Mouse (Mus musculus): ENCODE data around the gene Spats1.
"Not testable (repeated sequence)": the region's sequence is repeated elsewhere in the genome, so short reads cannot be mapped to it uniquely, and the experiment has no call there.

The Spats1 gene

GRCm38 (mm10) chr17:45450153-45450552 is 25.1 kb downstream of the Spats1 start:
- no peak for DNase-seq (ENCODE audit: inconsistent age in 2 of 2, low spot score in 1 of 2)

DNA sequence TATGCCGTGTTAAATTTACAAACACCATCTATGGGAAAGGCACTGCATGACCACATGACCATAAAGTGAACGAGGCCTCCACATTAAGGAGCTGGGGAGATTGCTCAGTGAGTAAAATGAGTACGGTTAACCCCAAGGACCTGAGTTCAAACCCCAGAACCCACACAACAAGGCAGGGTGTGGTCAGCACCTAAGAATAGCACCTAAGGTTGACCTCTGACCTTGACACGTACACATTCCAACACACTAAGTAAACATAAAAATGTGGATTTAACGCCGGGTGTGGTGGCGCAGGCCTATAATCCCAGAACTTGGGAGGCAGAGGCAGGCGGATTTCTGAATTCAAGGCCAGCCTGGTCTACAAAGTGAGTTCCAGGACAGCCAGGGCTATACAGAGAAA is 25.6 kb downstream of the Spats1 start:
- DNase-seq (ENCODE audit: inconsistent age in 2 of 2, low spot score in 1 of 2), result no peak

DNA sequence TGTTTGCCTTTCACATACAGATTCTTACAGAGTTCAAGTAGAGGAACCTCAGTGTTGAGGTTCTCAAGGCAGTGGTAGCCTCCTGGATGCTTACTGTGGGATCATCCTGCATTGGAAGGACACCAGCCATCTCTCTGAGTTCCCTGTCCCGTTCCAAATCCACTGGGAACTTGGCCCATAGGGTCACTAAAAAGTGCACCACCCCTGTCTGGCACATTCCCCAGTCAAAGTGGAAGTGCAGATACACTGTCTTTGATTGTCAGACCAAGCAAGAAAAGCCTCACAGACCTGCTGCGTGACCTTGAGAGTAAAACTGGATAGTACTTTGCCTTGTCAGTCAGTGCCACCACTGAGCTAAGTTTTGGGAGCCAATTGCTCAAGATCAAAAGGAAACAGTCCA is 28.2 kb downstream of the Spats1 start:
- DNase-seq (ENCODE audit: inconsistent age in 2 of 2, low spot score in 1 of 2), result peak; percentile 7 to 49

DNA sequence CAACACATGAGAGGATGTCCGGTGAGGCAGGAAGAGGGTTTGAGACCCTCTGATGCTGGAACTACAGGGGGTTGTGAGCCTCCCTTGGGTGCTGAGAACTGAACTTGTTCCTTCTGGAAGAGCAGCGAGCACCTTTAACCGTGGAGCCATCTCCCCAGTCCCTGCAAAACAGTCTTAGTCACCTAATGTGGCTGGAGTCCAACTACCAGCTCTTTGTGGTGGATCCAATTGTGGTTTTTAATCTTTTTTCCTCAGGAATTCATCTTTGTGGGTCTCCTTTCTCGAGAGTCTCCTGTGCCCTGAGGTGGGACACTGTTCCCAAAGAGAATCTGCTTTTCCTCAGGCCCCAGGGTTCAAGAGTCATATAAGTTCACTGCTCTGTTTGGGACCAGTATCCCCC is 29.3 kb downstream of the Spats1 start:
- DNase-seq (ENCODE audit: inconsistent age in 2 of 2, low spot score in 1 of 2), result peak; percentile 12 to 36

DNA sequence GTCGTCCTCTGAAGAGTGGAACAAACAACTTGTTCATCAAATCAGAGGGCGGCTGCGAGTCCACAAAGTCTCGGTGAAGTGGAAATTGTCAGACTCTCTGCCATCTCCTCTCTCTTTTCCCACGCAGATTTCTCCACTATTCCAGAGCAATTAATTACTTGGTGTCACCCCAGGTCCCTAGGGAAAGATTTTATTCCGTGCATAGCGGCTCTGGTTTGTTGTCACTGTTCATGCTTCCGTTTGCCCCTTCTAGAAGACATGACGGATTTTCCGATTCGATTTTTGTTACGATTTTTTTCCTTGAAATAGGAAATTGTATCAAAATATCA is 41.0 kb downstream of the Spats1 start:
- DNase-seq (ENCODE audit: inconsistent age in 2 of 2, low spot score in 1 of 2), result no peak

- peak; percentile 97 to 98 for DNase-seq (ENCODE audit: inconsistent age in 2 of 2, low spot score in 1 of 2)
Measured at GRCm38 (mm10) chr17:45433419-45434261, 41.6 kb downstream of the Spats1 start, which contains the start of gene Cdc5l. Gene Cdc5l, minus strand, starts transcription at chr17:45433737.

- no peak for DNase-seq (ENCODE audit: inconsistent age in 2 of 2, low spot score in 1 of 2)
Measured at GRCm38 (mm10) chr17:45432706-45433398, 42.4 kb downstream of the Spats1 start.

GRCm38 (mm10) chr17:45432007-45432406 is 43.2 kb downstream of the Spats1 start:
- DNase-seq (ENCODE audit: inconsistent age in 2 of 2, low spot score in 1 of 2), result no peak

DNA sequence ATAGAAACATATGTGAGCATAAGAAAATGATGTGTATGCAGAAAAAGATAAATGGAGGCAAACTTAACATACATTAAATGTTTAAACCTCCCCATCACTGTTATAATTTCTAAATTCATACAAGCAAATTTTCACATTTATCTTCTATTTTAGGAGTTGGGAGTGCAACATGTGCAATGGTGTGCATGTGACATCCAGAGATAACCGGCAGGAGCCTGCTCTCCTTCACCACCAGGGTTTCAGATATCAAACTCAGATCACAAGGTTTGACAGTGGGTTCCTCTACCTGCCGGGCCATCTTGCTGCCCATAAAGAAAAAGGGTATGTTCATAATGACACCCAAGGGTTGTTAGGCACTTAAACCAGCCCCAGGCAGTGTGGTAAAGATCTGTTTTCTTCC is 57.8 kb downstream of the Spats1 start:
- DNase-seq (ENCODE audit: inconsistent age in 2 of 2, low spot score in 1 of 2), result no peak

DNA sequence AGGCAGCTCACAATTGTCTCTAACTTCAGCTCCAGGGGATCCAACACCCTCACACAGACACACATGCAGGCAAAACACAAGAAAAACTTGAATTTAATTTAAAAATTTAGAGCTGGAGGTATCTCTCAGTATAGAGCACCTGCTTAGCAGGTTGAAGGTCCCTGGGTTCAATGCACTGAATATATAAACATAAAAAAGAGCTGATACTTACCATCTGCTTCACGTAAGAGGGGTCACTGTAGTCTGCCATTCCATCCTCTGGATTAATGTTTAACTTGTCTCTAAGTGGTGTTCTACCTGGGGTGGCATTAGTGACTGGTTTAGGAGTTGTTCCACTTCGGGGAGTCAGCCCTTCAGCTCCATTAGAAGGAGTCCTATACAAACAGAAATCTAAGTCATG is 63.6 kb downstream of the Spats1 start:
- not testable (repeated sequence) for DNase-seq (ENCODE audit: inconsistent age in 2 of 2, low spot score in 1 of 2)

DNA sequence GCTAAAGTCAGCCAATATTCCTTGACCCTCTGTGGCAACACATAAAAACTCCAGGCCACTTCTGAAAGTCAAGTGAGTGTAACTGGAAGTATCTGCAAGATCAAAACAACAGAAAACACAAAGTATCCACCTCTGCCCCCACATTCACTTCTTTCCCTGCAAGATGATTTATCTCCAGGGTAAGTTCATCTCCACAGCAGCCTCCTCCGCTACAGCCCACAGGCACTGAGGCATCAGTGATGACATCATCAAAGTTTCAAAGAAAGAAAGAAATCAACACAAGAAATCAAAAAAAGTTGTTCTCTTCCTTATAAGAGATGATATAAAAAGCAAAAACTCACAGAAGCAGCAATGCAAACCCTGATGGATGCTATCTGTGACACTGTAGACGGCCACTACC is 66.5 kb downstream of the Spats1 start:
- DNase-seq (ENCODE audit: inconsistent age in 2 of 2, low spot score in 1 of 2), result no peak

DNA sequence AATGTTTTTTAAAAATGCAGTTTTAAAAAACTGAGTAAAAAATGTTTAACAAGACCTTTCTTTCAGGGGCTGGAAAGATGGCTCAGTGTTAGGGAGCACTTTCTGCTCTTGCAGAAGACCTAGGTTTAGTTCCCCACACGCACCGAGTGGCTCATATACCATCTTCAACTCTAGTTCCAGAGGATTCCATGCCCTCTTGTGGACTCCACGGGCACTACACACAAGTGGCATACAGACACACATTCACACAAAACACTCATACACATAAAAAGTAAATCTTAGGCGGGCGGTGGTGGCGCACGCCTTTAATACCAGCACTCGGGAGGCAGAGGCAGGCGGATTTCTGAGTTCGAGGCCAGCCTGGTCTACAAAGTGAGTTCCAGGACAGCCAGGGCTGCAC is 68.9 kb downstream of the Spats1 start:
- DNase-seq (ENCODE audit: inconsistent age in 2 of 2, low spot score in 1 of 2), result no peak

- DNase-seq (ENCODE audit: inconsistent age in 2 of 2, low spot score in 1 of 2), result peak; percentile 17 to 75
Measured at GRCm38 (mm10) chr17:45403207-45403606, 72.0 kb downstream of the Spats1 start.

GRCm38 (mm10) chr17:45402601-45403000 is 72.6 kb downstream of the Spats1 start:
- DNase-seq (ENCODE audit: inconsistent age in 2 of 2, low spot score in 1 of 2), result no peak

DNA sequence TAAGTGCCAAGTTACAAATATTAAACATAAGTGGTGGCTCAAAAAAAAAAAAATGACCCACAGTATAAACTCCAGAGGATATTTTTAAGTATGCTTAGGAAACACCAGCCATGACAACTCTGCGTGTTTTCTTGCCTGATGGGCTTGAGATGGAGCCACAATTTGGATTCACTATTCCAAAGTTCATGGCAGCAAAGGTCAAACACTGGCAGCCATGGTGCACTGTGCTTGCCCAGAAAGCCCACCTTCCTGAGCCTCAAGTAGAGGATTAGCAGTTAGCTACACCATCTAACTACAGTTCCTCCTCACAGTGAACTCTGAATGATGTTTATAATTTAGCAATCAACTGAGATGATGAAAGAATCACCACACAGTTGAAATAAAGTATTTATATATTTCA is 73.1 kb downstream of the Spats1 start:
- no peak for DNase-seq (ENCODE audit: inconsistent age in 2 of 2, low spot score in 1 of 2)

- DNase-seq (ENCODE audit: inconsistent age in 2 of 2, low spot score in 1 of 2), result no peak
Measured at GRCm38 (mm10) chr17:45401126-45401905, 73.9 kb downstream of the Spats1 start.

- no peak for DNase-seq (ENCODE audit: inconsistent age in 2 of 2, low spot score in 1 of 2)
Measured at GRCm38 (mm10) chr17:45398021-45398420, 77.2 kb downstream of the Spats1 start.

GRCm38 (mm10) chr17:45397541-45397940 is 77.7 kb downstream of the Spats1 start:
- DNase-seq (ENCODE audit: inconsistent age in 2 of 2, low spot score in 1 of 2), result no peak

DNA sequence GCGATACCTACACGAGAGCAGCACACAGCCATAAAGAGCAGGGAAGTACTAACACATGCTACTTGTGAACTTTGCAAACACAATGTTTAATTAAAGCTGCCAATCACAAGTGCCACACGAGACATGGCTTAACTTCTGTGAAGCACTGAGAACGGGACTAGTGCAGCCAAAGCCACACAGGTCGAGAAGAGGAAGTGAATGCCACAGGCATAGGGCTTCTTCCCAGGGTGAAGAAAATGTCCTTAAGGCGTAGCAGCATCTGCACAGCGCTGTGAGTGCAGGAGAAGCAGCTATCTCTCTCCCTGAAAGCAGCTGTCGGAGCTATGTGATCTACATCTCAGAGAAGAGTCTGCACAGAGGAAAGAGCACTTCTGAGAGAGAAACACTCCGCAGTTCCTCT is 80.6 kb downstream of the Spats1 start:
- no peak for DNase-seq (ENCODE audit: inconsistent age in 2 of 2, low spot score in 1 of 2)

DNA sequence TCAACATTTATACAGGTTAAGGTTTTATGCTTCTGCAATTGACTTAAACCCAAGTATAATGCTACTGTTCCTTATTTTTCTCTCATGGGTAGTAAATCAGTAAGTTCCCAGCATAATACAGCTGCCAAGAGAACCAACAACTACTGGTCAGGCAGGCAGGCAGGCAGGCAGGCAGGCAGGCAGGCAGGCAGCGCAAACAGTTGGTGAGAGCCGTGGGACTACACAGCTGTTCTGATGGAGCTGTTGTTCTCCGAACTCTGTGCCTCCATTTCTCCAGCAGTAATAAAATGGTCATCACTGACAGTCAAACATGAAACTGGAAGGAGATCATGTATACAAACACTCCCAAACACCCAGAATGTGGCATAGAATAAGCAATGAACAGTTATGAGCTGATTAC is 81.5 kb downstream of the Spats1 start:
- no peak for DNase-seq (ENCODE audit: inconsistent age in 2 of 2, low spot score in 1 of 2)

Data from adrenal gland, adult (tissue).